Mouse (Mus musculus): Measurements from ENCODE around the gene Astn2. TPM values are rescaled to one million over a fixed set of nuclear protein-coding genes. Genes with fewer than 3 reads are reported as not detected.

The Astn2 gene
- polyA plus RNA-seq, 1 experiment: not detected

DNA sequence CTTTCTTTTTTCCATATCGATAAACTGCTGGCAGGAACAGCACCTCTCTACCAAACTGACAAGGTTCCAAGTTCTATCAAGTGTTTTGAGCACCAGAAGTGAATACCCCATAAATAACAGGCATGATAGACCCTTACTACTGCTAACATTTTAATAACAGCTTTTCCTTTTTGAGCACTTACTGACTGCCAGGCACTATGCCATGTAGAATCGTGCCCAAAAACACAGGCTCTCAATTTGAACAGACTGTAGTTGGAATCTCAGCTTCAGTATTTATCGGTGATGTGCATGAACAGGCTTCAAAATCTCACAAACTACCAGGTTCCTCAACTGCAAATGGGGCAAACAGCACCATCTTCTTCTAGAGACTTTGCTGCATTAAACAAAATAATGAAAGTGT lies 143.1 kb downstream of the Astn2 start:
- TF ChIP-seq POLR2A (IDR thresholded peaks at IDR 0.05; ENCODE audit: borderline replicate concordance, low read depth, low read length) (no peak), CTCF (IDR thresholded peaks at IDR 0.05; ENCODE audit: low read depth, low read length) (no peak)
- H3K4me3 ChIP-seq (ENCODE audit: insufficient read depth, low read length): no peak overlapping the region
- no peak overlapping the region for H3K27ac ChIP-seq (ENCODE audit: insufficient read depth, low read depth, low read length)
- no peaks in the 10 kb centered on the region for H3K4me1 ChIP-seq (ENCODE audit: control insufficient read depth, insufficient read depth, low read length)

DNA sequence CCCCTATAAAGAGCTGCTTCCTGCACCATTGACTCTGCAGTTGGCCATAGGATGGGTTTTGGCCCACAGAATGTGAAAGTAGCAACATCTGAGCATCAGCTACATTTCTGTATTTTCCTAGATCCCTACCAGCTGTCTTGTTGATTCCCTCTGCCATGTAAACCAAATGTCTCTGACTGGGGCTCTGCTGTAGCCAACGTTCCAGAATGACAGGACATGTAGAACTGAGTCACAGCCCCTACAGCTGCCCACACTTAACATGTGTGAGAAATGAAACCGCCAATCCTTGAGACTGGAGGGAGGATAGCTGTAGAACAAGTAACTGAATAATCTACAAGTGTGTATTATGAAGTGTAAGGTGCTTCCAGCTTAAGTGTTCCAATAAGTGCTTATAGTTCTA lies 145.5 kb downstream of the Astn2 start:
- Histone ChIP-seq H3K27ac (ENCODE audit: insufficient read depth, low read depth, low read length) (no peak overlapping the region), H3K4me1 (ENCODE audit: control insufficient read depth, insufficient read depth, low read length) (no peaks in the 10 kb centered on the region), H3K4me3 (ENCODE audit: insufficient read depth, low read length) (no peak overlapping the region)
- TF ChIP-seq CTCF (IDR thresholded peaks at IDR 0.05; ENCODE audit: low read depth, low read length) (no peak), POLR2A (IDR thresholded peaks at IDR 0.05; ENCODE audit: borderline replicate concordance, low read depth, low read length) (no peak)

DNA sequence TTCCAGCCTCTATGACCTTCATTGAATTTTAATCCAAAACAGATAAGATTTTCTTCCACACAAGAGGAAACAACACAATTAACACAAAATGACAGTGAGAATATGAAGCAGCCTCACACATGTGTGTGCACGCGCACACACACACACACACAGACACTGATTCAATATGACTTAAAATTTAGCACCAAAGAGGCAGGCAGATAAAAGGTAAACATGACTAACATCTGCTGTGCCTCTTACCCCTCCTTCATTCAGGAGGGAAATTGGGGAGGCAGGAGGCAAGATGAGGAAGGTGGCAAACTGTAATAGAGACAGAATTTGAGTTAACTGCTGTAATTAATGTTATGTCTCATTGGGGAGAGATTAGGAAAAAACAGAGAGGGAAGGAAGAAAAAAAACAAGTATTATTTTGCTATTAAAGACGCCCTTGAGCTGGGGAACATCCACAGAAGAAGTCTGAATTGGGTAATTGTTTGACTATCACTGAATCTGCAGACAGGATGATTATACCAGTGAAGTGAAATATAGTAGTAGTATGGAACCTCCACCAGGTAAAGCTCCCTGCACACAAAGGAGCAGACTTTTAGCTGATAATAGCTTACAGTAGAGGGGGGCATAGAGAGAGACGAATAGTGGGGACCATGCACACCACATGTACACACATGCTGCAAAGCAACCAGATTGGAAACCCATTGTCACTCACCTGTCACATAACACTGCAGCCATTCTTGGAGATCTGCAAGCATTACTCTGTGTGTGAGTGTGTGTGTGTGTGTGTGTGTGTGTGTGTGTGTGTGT lies 149.5 kb downstream of the Astn2 start:
- no peak overlapping the region for H3K27ac ChIP-seq (ENCODE audit: insufficient read depth, low read depth, low read length)
- H3K4me3 ChIP-seq (ENCODE audit: insufficient read depth, low read length): no peak overlapping the region
- TF ChIP-seq CTCF (IDR thresholded peaks at IDR 0.05; ENCODE audit: low read depth, low read length): no peak
- TF ChIP-seq POLR2A (IDR thresholded peaks at IDR 0.05; ENCODE audit: borderline replicate concordance, low read depth, low read length): no peak
- no peaks in the 10 kb centered on the region for H3K4me1 ChIP-seq (ENCODE audit: control insufficient read depth, insufficient read depth, low read length)

DNA sequence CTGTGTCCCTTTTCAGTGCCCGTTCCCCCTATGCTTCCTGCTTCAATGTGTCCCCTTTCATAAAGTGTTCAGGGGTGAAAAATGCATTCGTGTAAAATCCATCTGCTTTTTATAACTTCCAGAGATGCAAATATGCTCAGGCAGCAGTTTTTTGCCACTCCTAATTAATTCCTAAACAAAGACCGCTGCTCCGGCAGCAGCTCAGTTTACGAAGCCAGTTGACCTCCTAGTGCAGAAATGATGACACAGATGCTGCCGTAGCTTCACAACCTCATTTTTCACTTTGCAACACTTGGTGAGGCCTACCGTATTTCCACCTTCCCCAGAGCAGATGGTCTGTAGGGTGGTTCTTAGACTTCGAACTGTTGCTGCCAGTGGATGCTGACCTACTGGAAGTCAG lies 155.9 kb downstream of the Astn2 start:
- no peak for TF ChIP-seq CTCF (IDR thresholded peaks at IDR 0.05; ENCODE audit: low read depth, low read length)
- TF ChIP-seq POLR2A (IDR thresholded peaks at IDR 0.05; ENCODE audit: borderline replicate concordance, low read depth, low read length): no peak
- Histone ChIP-seq H3K4me3 (ENCODE audit: insufficient read depth, low read length) (no peak overlapping the region), H3K4me1 (ENCODE audit: control insufficient read depth, insufficient read depth, low read length) (no peaks in the 10 kb centered on the region), H3K27ac (ENCODE audit: insufficient read depth, low read depth, low read length) (no peak overlapping the region)

DNA sequence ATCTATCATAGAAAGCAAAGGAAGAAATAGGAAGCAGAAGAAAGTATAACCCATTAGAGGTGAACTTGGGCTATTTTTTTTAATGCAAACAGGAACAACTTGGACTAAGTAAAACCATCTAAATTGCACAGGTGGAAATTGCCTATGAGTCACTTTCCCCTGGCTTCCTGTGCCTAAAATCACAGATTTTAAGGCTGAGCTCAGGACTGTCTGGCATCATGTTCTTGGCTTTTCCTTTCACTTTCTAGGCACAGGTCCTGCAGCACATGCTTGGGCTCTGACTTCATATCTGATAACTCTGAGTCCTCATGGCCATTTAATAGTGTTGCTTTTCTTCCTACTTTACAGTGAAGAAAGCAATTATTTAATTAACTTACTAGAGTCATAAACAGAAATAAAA lies 161.7 kb downstream of the Astn2 start:
- Histone ChIP-seq H3K27ac (ENCODE audit: insufficient read depth, low read depth, low read length) (no peak overlapping the region), H3K4me1 (ENCODE audit: control insufficient read depth, insufficient read depth, low read length) (no peaks in the 10 kb centered on the region), H3K4me3 (ENCODE audit: insufficient read depth, low read length) (no peak overlapping the region)
- TF ChIP-seq POLR2A (IDR thresholded peaks at IDR 0.05; ENCODE audit: borderline replicate concordance, low read depth, low read length) (no peak), CTCF (IDR thresholded peaks at IDR 0.05; ENCODE audit: low read depth, low read length) (no peak)

DNA sequence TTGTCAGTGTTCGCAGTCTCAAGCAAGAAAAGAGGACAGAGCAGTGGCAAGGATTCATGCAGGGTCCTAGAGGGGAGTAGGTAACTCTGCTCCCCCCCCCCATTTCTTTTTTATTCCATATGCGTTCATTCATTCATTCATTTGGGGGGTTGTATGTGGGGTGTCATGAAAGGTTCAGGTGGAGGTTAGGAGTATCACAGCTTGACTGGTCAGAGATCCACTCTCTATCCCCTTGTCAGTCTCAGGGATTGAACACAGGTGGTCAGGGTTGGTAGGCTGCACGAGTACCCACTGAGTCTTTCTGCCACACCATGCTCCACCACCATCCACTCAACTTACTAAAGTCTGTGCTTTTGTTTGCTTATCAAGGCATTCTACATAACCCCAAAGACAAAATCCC lies 171.6 kb downstream of the Astn2 start:
- no peak overlapping the region for H3K27ac ChIP-seq (ENCODE audit: insufficient read depth, low read depth, low read length)
- TF ChIP-seq CTCF (IDR thresholded peaks at IDR 0.05; ENCODE audit: low read depth, low read length) (no peak), POLR2A (IDR thresholded peaks at IDR 0.05; ENCODE audit: borderline replicate concordance, low read depth, low read length) (no peak)
- no peaks in the 10 kb centered on the region for H3K4me1 ChIP-seq (ENCODE audit: control insufficient read depth, insufficient read depth, low read length)
- H3K4me3 ChIP-seq (ENCODE audit: insufficient read depth, low read length): no peak overlapping the region

DNA sequence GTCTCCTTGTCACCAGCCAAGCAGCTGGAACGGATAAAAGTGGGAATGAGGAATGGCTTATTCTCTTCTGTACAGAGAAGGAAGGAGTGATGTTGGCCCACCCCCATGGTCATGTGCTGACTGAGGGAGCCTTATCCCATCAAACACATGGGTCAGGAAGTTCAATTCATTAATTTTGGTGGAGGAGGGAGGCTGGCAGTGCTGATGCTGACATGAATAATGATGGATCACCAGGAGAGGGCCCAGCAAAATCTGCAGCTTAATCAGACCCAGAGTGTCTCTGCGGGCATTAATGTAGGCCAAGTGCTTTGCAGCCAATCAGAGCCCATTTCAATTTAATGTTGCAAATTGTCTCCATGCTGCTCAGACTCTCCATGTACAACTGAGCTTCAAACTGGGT lies 172.1 kb downstream of the Astn2 start:
- Histone ChIP-seq H3K27ac (ENCODE audit: insufficient read depth, low read depth, low read length) (no peak overlapping the region), H3K4me3 (ENCODE audit: insufficient read depth, low read length) (no peak overlapping the region), H3K4me1 (ENCODE audit: control insufficient read depth, insufficient read depth, low read length) (no peaks in the 10 kb centered on the region)
- TF ChIP-seq CTCF (IDR thresholded peaks at IDR 0.05; ENCODE audit: low read depth, low read length) (no peak), POLR2A (IDR thresholded peaks at IDR 0.05; ENCODE audit: borderline replicate concordance, low read depth, low read length) (no peak)

DNA sequence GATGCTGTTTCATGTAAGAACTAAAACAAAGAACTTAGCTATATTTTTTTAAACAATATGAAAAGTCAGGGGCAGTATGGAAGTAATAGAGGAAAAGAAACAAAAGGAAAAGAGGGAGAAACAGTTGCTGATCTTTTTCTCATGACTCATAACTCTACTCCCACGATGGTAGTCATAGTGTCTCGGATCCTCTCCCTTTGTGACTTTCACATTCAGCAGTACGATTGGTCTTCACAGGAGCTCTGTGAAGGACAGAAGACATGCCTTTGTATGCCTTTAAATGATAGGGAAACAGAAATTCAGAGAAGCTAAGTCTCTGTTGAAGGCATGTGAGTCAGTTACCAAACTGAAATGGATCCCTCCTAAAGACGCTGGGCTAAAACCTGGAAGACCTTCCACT lies 173.7 kb downstream of the Astn2 start:
- H3K4me1 ChIP-seq (ENCODE audit: control insufficient read depth, insufficient read depth, low read length): no peaks in the 10 kb centered on the region
- no peak overlapping the region for H3K27ac ChIP-seq (ENCODE audit: insufficient read depth, low read depth, low read length)
- no peak overlapping the region for H3K4me3 ChIP-seq (ENCODE audit: insufficient read depth, low read length)
- TF ChIP-seq CTCF (IDR thresholded peaks at IDR 0.05; ENCODE audit: low read depth, low read length) (no peak), POLR2A (IDR thresholded peaks at IDR 0.05; ENCODE audit: borderline replicate concordance, low read depth, low read length) (no peak)

DNA sequence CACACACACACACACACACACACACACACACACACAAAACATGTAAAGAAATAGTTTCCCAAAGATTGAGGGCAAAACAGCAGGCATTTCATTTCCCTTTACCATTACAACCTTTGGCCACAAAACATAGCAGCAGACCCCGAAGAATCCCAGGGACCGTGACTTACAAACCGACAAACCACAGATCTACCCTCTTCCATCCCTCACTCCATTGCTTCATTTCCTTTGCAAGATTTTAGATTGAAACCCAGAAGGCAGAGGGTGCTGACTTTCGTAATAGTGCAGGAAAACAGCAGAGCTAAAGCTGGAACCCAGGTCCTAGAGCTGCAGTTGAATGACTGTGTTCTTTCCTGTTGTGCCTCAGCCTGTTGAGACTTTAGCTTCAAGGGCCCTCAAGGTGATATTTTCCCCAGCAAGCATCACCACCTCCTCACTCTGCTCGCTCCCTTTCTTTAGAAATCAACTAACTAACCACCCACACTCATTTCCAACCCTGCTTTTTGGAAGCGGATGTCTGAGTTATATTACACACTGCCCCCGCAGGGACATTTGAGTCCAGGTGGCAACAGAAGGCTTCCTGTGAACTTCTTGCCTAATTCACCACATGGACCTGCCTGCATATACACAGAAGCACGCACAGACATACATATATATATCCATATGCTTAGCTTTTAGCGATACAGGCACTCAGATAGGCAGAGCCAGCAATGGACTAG lies 181.7 kb downstream of the Astn2 start:
- H3K4me1 ChIP-seq (ENCODE audit: control insufficient read depth, insufficient read depth, low read length): no peaks in the 10 kb centered on the region
- no peak overlapping the region for H3K27ac ChIP-seq (ENCODE audit: insufficient read depth, low read depth, low read length)
- H3K4me3 ChIP-seq (ENCODE audit: insufficient read depth, low read length): no peak overlapping the region
- no peak for TF ChIP-seq CTCF (IDR thresholded peaks at IDR 0.05; ENCODE audit: low read depth, low read length)
- no peak for TF ChIP-seq POLR2A (IDR thresholded peaks at IDR 0.05; ENCODE audit: borderline replicate concordance, low read depth, low read length)

DNA sequence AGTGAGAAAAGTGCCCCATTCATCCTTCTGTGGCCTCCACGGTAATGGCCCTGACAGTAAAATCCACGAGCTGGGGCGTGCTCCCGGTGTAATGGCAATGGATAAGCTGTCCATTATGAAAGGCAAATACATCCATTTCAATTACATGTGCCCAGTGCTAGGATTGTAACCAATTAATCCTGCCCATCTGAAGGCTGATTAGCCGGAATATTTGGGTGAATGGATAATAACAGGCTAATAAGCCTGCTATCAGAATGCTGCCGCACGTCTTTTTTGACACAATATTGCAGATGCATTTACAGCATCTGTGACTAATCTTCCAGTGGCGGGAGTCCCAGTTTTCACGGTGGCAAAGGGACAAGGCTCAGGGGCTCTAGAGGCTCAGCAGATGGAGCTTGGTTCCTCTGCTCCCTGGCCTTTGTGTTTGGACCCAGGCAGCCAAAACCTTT lies 189.2 kb downstream of the Astn2 start:
- Histone ChIP-seq H3K27ac (ENCODE audit: insufficient read depth, low read depth, low read length) (no peak overlapping the region), H3K4me3 (ENCODE audit: insufficient read depth, low read length) (no peak overlapping the region), H3K4me1 (ENCODE audit: control insufficient read depth, insufficient read depth, low read length) (no peaks in the 10 kb centered on the region)
- no peak for TF ChIP-seq POLR2A (IDR thresholded peaks at IDR 0.05; ENCODE audit: borderline replicate concordance, low read depth, low read length)
- no peak for TF ChIP-seq CTCF (IDR thresholded peaks at IDR 0.05; ENCODE audit: low read depth, low read length)
